Mouse (Mus musculus): ENCODE data around the gene Cd68. TPM values are rescaled to one million over a fixed set of nuclear protein-coding genes. Genes with fewer than 3 reads are reported as not detected.

Gene Cd68
- total and polyA plus RNA-seq, 3 experiments: 82.2 to 343 (median 122) TPM

- in situ Hi-C loops (cut with MboI; ENCODE audit: low pct_ligation_motif_present, low pct_unique_long_range_greater_than_20kb, low sequenced_read_pairs) (no loop called here), dilution Hi-C loops (cut with MboI; ENCODE audit: extremely low pct_ligation_motif_present, extremely low pct_unique_long_range_greater_than_20kb, low sequenced_read_pairs) (no loop called here)
- H3K9ac ChIP-seq (ENCODE audit: insufficient read depth, low read depth): no peak overlapping the region
- no peaks in the 10 kb centered on the region for H3K27me3 ChIP-seq (replicated peaks)
- no peak overlapping the region for H3K4me2 ChIP-seq (ENCODE audit: insufficient read depth, low read depth, poor library complexity, severe bottlenecking)
- peaks cover 0 to 58% of the 10 kb centered on the region in 2 experiments; a peak in 2 of 4 replicates for H3K4me1 ChIP-seq (ENCODE audit: control insufficient read depth in 1 of 2, insufficient read depth in 2 of 2)
- no peaks in the 10 kb centered on the region; the same call in 1 of the 2 replicates for H3K79me2 ChIP-seq (replicated peaks; ENCODE audit: control insufficient read depth, extremely low read depth, insufficient read depth, poor library complexity, severe bottlenecking)
- H3K27ac ChIP-seq (ENCODE audit: insufficient read depth, low read depth): no peak overlapping the region
- peaks cover 82 to 92% of the 10 kb centered on the region in 2 experiments for H3K36me3 ChIP-seq (replicated peaks in 1 of 2; ENCODE audit: control insufficient read depth in 1 of 2, insufficient read depth in 1 of 2, low read length in 1 of 2)
- peak; percentile 21; the same call in 1 of the 2 replicates for TF ChIP-seq POLR2A (IDR thresholded peaks at IDR 0.05; ENCODE audit: low read depth, low read length)
- no peak for TF ChIP-seq MYC (IDR thresholded peaks at IDR 0.05; ENCODE audit: low read depth, low read length)
- no peak for DNase-seq (ENCODE audit: extremely low read depth)
- H3K4me3 ChIP-seq (replicated peaks in 1 of 3; ENCODE audit: low read depth in 2 of 3, low read length in 2 of 3, poor library complexity in 1 of 3): no peak overlapping the region
- no peaks in the 10 kb centered on the region for H3K9me3 ChIP-seq (replicated peaks; ENCODE audit: low read length)
These were observed 12.6 kb downstream of the Cd68 start for GRCm38 (mm10) chr11:69653399-69653798.

GRCm38 (mm10) chr11:69645860-69646259 lies 20.1 kb downstream of the Cd68 start:
- in situ Hi-C loops (cut with MboI; ENCODE audit: low pct_ligation_motif_present, low pct_unique_long_range_greater_than_20kb, low sequenced_read_pairs) (no loop called here), dilution Hi-C loops (cut with MboI; ENCODE audit: extremely low pct_ligation_motif_present, extremely low pct_unique_long_range_greater_than_20kb, low sequenced_read_pairs) (no loop called here)
- no peak overlapping the region for H3K4me3 ChIP-seq (replicated peaks in 1 of 3; ENCODE audit: low read depth in 2 of 3, low read length in 2 of 3, poor library complexity in 1 of 3)
- H3K36me3 ChIP-seq (replicated peaks in 1 of 2; ENCODE audit: control insufficient read depth in 1 of 2, insufficient read depth in 1 of 2, low read length in 1 of 2): peaks cover 82 to 92% of the 10 kb centered on the region in 2 experiments
- no peaks in the 10 kb centered on the region for H3K9me3 ChIP-seq (replicated peaks; ENCODE audit: low read length)
- no peak overlapping the region for H3K27ac ChIP-seq (ENCODE audit: insufficient read depth, low read depth)
- H3K4me2 ChIP-seq (ENCODE audit: insufficient read depth, low read depth, poor library complexity, severe bottlenecking): no peak overlapping the region
- TF ChIP-seq MAFK (IDR thresholded peaks at IDR 0.05; ENCODE audit: insufficient replicate concordance, low read length): no peak
- TF ChIP-seq UBTF (IDR thresholded peaks at IDR 0.05; ENCODE audit: low read depth, low read length): no peak
- TF ChIP-seq NELFE (IDR thresholded peaks at IDR 0.05; ENCODE audit: low read depth, low read length): no peak
- no peak for TF ChIP-seq ZNF384 (IDR thresholded peaks at IDR 0.05; ENCODE audit: low read depth, low read length)
- TF ChIP-seq MAX (IDR thresholded peaks at IDR 0.05; ENCODE audit: low read length): no peak
- TF ChIP-seq MEF2A (IDR thresholded peaks at IDR 0.05; ENCODE audit: borderline replicate concordance, low read depth, low read length): no peak
- TF ChIP-seq EP300 (IDR thresholded peaks at IDR 0.05; ENCODE audit: low read length): no peak
- no peak for TF ChIP-seq ZC3H11A (IDR thresholded peaks at IDR 0.05; ENCODE audit: low read depth, low read length)
- no peak for TF ChIP-seq IRF4 (IDR thresholded peaks at IDR 0.05; ENCODE audit: low read depth, low read length)
- no peak for TF ChIP-seq HCFC1 (IDR thresholded peaks at IDR 0.05; ENCODE audit: low read depth, low read length)
- TF ChIP-seq CHD1 (IDR thresholded peaks at IDR 0.05; ENCODE audit: low read depth, low read length): no peak
- no peak for TF ChIP-seq TCF12 (IDR thresholded peaks at IDR 0.05; ENCODE audit: low read depth, low read length)
- no peak for TF ChIP-seq CHD2 (IDR thresholded peaks at IDR 0.05; ENCODE audit: low read length)
- H3K27me3 ChIP-seq (replicated peaks): no peaks in the 10 kb centered on the region
- H3K9ac ChIP-seq (ENCODE audit: insufficient read depth, low read depth): no peak overlapping the region
- DNase-seq (ENCODE audit: extremely low read depth): no peak
- no peaks in the 10 kb centered on the region; the same call in 1 of the 2 replicates for H3K79me2 ChIP-seq (replicated peaks; ENCODE audit: control insufficient read depth, extremely low read depth, insufficient read depth, poor library complexity, severe bottlenecking)
- no peaks in the 10 kb centered on the region for H3K4me1 ChIP-seq (ENCODE audit: control insufficient read depth in 1 of 2, insufficient read depth in 2 of 2)

Data from CH12.LX (cell line).